Mouse (Mus musculus): Measurements from ENCODE around the gene Omt2a.
"Not testable (repeated sequence)": the region's sequence is repeated elsewhere in the genome, so short reads cannot be mapped to it uniquely, and the experiment has no call there.

Omt2a gene

GRCm38 (mm10) chr9:78296089-78296488 lies 18.5 kb downstream of the Omt2a start:
- DNase-seq, result peak; percentile 11

- DNase-seq, result not testable (repeated sequence)
Measured at GRCm38 (mm10) chr9:78294781-78295180, 19.8 kb downstream of the Omt2a start.

- DNase-seq, result not testable (repeated sequence)
Measured at GRCm38 (mm10) chr9:78293683-78294082, 20.9 kb downstream of the Omt2a start.

GRCm38 (mm10) chr9:78292462-78292861 lies 22.1 kb downstream of the Omt2a start:
- DNase-seq, result not testable (repeated sequence)

GRCm38 (mm10) chr9:78289723-78290122 lies 24.9 kb downstream of the Omt2a start, which contains the start of gene Gm10639:
Gene Gm10639 (plus strand): TSS chr9:78289923.
- not testable (repeated sequence) for DNase-seq

- not testable (repeated sequence) for DNase-seq
Measured at GRCm38 (mm10) chr9:78289063-78289462, 25.5 kb downstream of the Omt2a start.

DNA sequence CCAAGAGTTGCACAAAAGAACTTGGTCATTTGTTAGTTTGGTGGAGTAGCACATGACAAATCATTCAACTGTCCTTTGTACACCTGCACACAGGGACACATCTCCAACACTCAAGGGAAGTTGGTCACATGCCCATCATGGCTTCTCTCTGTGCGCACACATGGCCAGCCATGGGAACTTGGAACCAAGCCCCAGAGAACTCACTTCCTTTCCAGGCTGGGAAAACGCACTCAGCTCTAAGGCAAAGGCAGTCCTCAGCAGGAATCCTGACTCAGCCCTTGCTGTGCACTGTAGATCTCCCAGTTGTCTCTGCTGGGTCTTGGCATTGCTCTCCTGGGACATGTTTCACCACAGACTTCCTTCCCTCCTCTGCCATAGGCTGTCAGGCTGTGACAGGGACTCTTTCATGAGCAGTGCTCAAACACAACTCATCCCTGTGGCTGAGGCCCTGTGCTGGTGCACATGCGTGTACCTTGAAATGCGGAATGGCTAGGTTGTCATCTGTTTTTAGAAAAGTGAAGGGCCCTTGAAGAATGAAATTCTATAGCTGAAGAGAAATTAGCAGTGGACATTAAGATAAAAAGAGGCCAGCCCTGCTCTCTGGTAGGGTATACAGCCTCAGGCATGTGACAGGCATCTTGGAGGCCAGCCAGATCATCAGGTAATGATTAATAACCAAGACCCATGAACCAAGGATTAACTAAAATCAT lies 32.4 kb downstream of the Omt2a start:
- DNase-seq, result not testable (repeated sequence)

DNA sequence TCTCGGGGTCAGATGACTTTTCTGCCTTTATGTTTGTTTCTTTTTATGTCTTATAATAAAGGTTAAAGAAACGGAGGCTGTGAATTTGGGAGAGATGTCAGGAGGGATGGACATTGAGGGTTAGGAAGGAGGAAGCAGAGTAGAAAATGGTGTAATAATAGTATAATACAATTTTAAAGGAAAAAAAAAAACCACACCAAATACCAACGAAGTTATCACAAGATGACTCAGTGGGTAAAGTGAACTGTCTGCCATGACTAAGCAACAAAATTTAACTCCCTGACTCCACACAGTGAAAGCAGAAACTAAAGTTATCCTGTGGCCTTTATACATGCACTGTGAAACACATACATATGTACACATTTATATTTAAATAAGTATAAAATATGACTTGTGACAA lies 43.7 kb downstream of the Omt2a start:
- not testable (repeated sequence) for DNase-seq
